Mouse (Mus musculus) MEL (cell line): ENCODE measurements around the gene Vegfb. TPM values are rescaled to one million over a fixed set of nuclear protein-coding genes. Genes with fewer than 3 reads are reported as not detected.

Experiments
- DNase-seq: peaks from one replicate; pipeline ENCODE4 v3.0.0; 2011; ENCODE audit warnings: low read depth, low spot score
- H3K27ac ChIP-seq: 2 replicates; pipeline ENCODE4 v1.5.1; 2012; ENCODE audit warnings: low read depth, mild to moderate bottlenecking, control low read depth, low read length, moderate library complexity; ENCODE audit not compliant: control insufficient read depth
- H3K27me3 ChIP-seq, 2 experiments: fragments of 150-350 bp in 1 of 2; sonication (generic) in 1 of 2; 2 replicates each; pipeline ENCODE4 v1.6.1; 2012; ENCODE audit warnings: low read length in 2 of 2, mild to moderate bottlenecking in 2 of 2, improper control_type of control experiment in 1 of 2, moderate library complexity in 1 of 2; ENCODE audit not compliant: insufficient read depth in 2 of 2, control insufficient read depth in 1 of 2
- H3K36me3 ChIP-seq, 2 experiments: 2 replicates each; pipeline ENCODE4 v1.6.1; 2012 to 2014; ENCODE audit warnings: low read length in 2 of 2, improper control_type of control experiment in 1 of 2, inconsistent platforms in 1 of 2, mild to moderate bottlenecking in 1 of 2; ENCODE audit not compliant: insufficient read depth in 2 of 2, control insufficient read depth in 1 of 2
- H3K4me1 ChIP-seq, 2 experiments: fragments of 150-350 bp in 1 of 2; sonication (generic) in 1 of 2; 2 replicates each; pipeline ENCODE4 v1.6.1; 2012; ENCODE audit warnings: low read length in 2 of 2, improper control_type of control experiment in 1 of 2, mild to moderate bottlenecking in 1 of 2; ENCODE audit not compliant: insufficient read depth in 2 of 2, control insufficient read depth in 1 of 2
- H3K4me3 ChIP-seq, 2 experiments: fragments of 150-350 bp in 1 of 2; sonication (generic) in 1 of 2; 2 replicates each; pipeline ENCODE4 v1.5.1; 2012; ENCODE audit warnings: low read depth in 2 of 2, low read length in 2 of 2, mild to moderate bottlenecking in 2 of 2, moderate library complexity in 2 of 2, control low read depth in 1 of 2, improper control_type of control experiment in 1 of 2; ENCODE audit not compliant: control insufficient read depth in 1 of 2, insufficient read depth in 1 of 2
- H3K79me2 ChIP-seq: 2 replicates; pipeline ENCODE4 v1.6.1; 2012; ENCODE audit warnings: mild to moderate bottlenecking, low read length, moderate library complexity; ENCODE audit not compliant: control insufficient read depth, poor library complexity, insufficient read depth
- H3K9ac ChIP-seq: 2 replicates; pipeline ENCODE4 v1.6.1; 2012; ENCODE audit warnings: low read depth, mild to moderate bottlenecking, control low read depth, low read length, moderate library complexity; ENCODE audit not compliant: control insufficient read depth, poor library complexity, severe bottlenecking
- H3K9me3 ChIP-seq: fragments of 150-350 bp; sonication (generic); replicated peaks from 2 replicates; pipeline ENCODE4 v1.6.1; 2012; ENCODE audit warnings: mild to moderate bottlenecking, low read length, improper control_type of control experiment, moderate library complexity; ENCODE audit not compliant: insufficient read depth
- BHLHE40 ChIP-seq: IDR thresholded peaks from 2 replicates; pipeline ENCODE4 v1.6.1; 2012; ENCODE audit warnings: low read depth, mild to moderate bottlenecking, inconsistent platforms, low read length, improper control_type of control experiment, borderline replicate concordance
- GABPA ChIP-seq: IDR thresholded peaks from 2 replicates; pipeline ENCODE4 v1.6.1; 2012; ENCODE audit warnings: low read depth, mild to moderate bottlenecking, inconsistent platforms, low read length, improper control_type of control experiment, moderate library complexity
- HCFC1 ChIP-seq: IDR thresholded peaks from 2 replicates; pipeline ENCODE4 v1.6.1; 2012; ENCODE audit warnings: low read depth, mild to moderate bottlenecking, inconsistent platforms, low read length, improper control_type of control experiment, moderate library complexity
- MAX ChIP-seq: IDR thresholded peaks from 2 replicates; pipeline ENCODE4 v1.6.1; 2011; ENCODE audit warnings: low read length, improper control_type of control experiment
- MYB ChIP-seq: IDR thresholded peaks from 2 replicates; pipeline ENCODE4 v1.6.1; 2011; ENCODE audit warnings: mild to moderate bottlenecking, low read depth, low read length, improper control_type of control experiment
- POLR2A ChIP-seq, 2 experiments: IDR thresholded peaks; 2 replicates each; pipeline ENCODE4 v1.6.1; 2011 to 2012; ENCODE audit warnings: low read length in 2 of 2, mild to moderate bottlenecking in 2 of 2, control low read depth in 1 of 2, improper control_type of control experiment in 1 of 2, low read depth in 1 of 2, moderate library complexity in 1 of 2; ENCODE audit not compliant: control insufficient read depth in 1 of 2, insufficient read depth in 1 of 2, poor library complexity in 1 of 2
- POLR2AphosphoS5 ChIP-seq: IDR thresholded peaks from 2 replicates; pipeline ENCODE4 v1.6.1; 2012; ENCODE audit warnings: low read depth, borderline replicate concordance, mild to moderate bottlenecking, inconsistent platforms, low read length, moderate library complexity, mixed read lengths
- RAD21 ChIP-seq: IDR thresholded peaks from 2 replicates; pipeline ENCODE4 v1.6.1; 2011; ENCODE audit warnings: mild to moderate bottlenecking, low read depth, low read length, improper control_type of control experiment
- SIN3A ChIP-seq: IDR thresholded peaks from 2 replicates; pipeline ENCODE4 v1.6.1; 2012; ENCODE audit warnings: low read length, improper control_type of control experiment, inconsistent platforms
- SMC3 ChIP-seq: IDR thresholded peaks from 2 replicates; pipeline ENCODE4 v1.6.1; 2011; ENCODE audit warnings: low read depth, low read length, improper control_type of control experiment
- TBP ChIP-seq: IDR thresholded peaks from 2 replicates; pipeline ENCODE4 v1.8.0; 2011; ENCODE audit warnings: low read depth, low read length, improper control_type of control experiment
- UBTF ChIP-seq: IDR thresholded peaks from 2 replicates; pipeline ENCODE4 v1.6.1; 2012; ENCODE audit warnings: low read depth, mild to moderate bottlenecking, inconsistent platforms, low read length, improper control_type of control experiment, moderate library complexity, borderline replicate concordance; ENCODE audit not compliant: insufficient read depth
- USF1 ChIP-seq: IDR thresholded peaks from 2 replicates; pipeline ENCODE4 v1.6.1; 2014; ENCODE audit warnings: low read depth, mild to moderate bottlenecking, inconsistent platforms, low read length, improper control_type of control experiment, moderate library complexity
- ZC3H11A ChIP-seq: IDR thresholded peaks from 2 replicates; pipeline ENCODE4 v1.6.1; 2012; ENCODE audit warnings: low read depth, mild to moderate bottlenecking, inconsistent platforms, low read length, improper control_type of control experiment
- ZMIZ1 ChIP-seq: IDR thresholded peaks from 2 replicates; pipeline ENCODE4 v1.6.1; 2012; ENCODE audit warnings: low read depth, mild to moderate bottlenecking, inconsistent platforms, low read length, improper control_type of control experiment, moderate library complexity
- ZNF384 ChIP-seq: IDR thresholded peaks from 2 replicates; pipeline ENCODE4 v1.6.1; 2012; ENCODE audit warnings: low read depth, mild to moderate bottlenecking, inconsistent platforms, low read length, improper control_type of control experiment
- polyA plus RNA-seq, 2 experiments: library from polyadenylated mRNA; stranded (reverse) in 1 of 2; unstranded in 1 of 2; fragments of >175 nt in 1 of 2; fragments of >200 nt in 1 of 2; gene quantifications; 2 replicates each; pipeline versions ENCODE4 v1.2.1 to v1.2.4; 2012; ENCODE audit warnings: low replicate concordance in 2 of 2, low read depth in 1 of 2; ENCODE audit not compliant: insufficient read length in 2 of 2, insufficient read depth in 1 of 2, missing spikeins in 1 of 2
- total RNA-seq: library from RNA; depleted of rRNA; stranded (reverse); fragments of 300-350 nt; gene quantifications from 2 replicates; pipeline ENCODE4 v1.2.3, GENCODE M21; 2012

Vegfb gene
- total and polyA plus RNA-seq, 3 experiments, result 11.2 to 67.6 TPM; not detected in 1

- no peaks in the 10 kb centered on the region for H3K9me3 ChIP-seq
- DNase-seq, result no peak
- no peak overlapping the region for H3K27ac ChIP-seq
- H3K9ac ChIP-seq, result no peak overlapping the region
- H3K36me3 ChIP-seq, result peaks cover 0 to 7% of the 10 kb centered on the region in 2 experiments; a peak in 2 of 4 replicates
- peaks cover 7% of the 10 kb centered on the region; the same call in 1 of the 2 replicates for H3K79me2 ChIP-seq
- H3K4me1 ChIP-seq, result peaks cover 12 to 22% of the 10 kb centered on the region in 2 experiments
- no peak overlapping the region for H3K4me3 ChIP-seq
- TF ChIP-seq POLR2A (IDR thresholded peaks at IDR 0.05; ENCODE audit: control insufficient read depth in 1 of 2, insufficient read depth in 1 of 2, low read depth in 1 of 2, low read length in 2 of 2, poor library complexity in 1 of 2), result no peak
- no peak for TF ChIP-seq RAD21
- TF ChIP-seq ZNF384, result no peak
- no peak for TF ChIP-seq POLR2AphosphoS5
- no peak for TF ChIP-seq HCFC1
- no peak for TF ChIP-seq TBP
- TF ChIP-seq ZMIZ1, result no peak
- TF ChIP-seq SMC3, result no peak
- TF ChIP-seq ZC3H11A, result no peak
- no peak for TF ChIP-seq GABPA
- TF ChIP-seq SIN3A, result no peak
- no peak for TF ChIP-seq UBTF
- no peak for TF ChIP-seq USF1
- TF ChIP-seq BHLHE40, result no peak
- no peaks in the 10 kb centered on the region for H3K27me3 ChIP-seq
Observed at GRCm38 (mm10) chr19:6989251-6989650, 1.8 kb upstream of the Vegfb start.

- Histone ChIP-seq H3K9ac (peak overlapping the region; percentile 94), H3K4me3 (peak overlapping the region; percentile 78 to 85), H3K79me2 (peaks cover 7% of the 10 kb centered on the region; the same call in 1 of the 2 replicates), H3K27ac (peak overlapping the region; percentile 40), H3K36me3 (peaks cover 0 to 7% of the 10 kb centered on the region in 2 experiments; a peak in 2 of 4 replicates), H3K9me3 (no peaks in the 10 kb centered on the region), H3K4me1 (peaks cover 12 to 19% of the 10 kb centered on the region in 2 experiments)
- no peak for DNase-seq
- no peak for TF ChIP-seq MYB
- TF ChIP-seq MAX, result peak; percentile 18; the same call in 1 of the 2 replicates
- peak; percentile 11; the same call in 1 of the 2 replicates for TF ChIP-seq SIN3A
- TF ChIP-seq, all 39 proteins: peak for 2
- no peaks in the 10 kb centered on the region for H3K27me3 ChIP-seq
Observed at GRCm38 (mm10) chr19:6987904-6988285, 444 bp upstream of the Vegfb start.
